Mouse (Mus musculus) macrophage (primary cell): ENCODE measurements around the gene Cyp2d9. TPM values are rescaled to one million over a fixed set of nuclear protein-coding genes. Genes with fewer than 3 reads are reported as not detected.
"Not testable (repeated sequence)": the region's sequence is repeated elsewhere in the genome, so short reads cannot be mapped to it uniquely, and the experiment has no call there.

Experiments
- H3K27ac ChIP-seq: fragments of 350-480 bp; formaldehyde crosslinking; 2 replicates; pipeline ENCODE4 v1.9.0; 2021
- H3K36me3 ChIP-seq: fragments of 350-480 bp; formaldehyde crosslinking; 2 replicates; pipeline ENCODE4 v1.9.0; 2021; ENCODE audit errors: inconsistent target
- H3K4me3 ChIP-seq: fragments of 350-480 bp; formaldehyde crosslinking; 2 replicates; pipeline ENCODE4 v1.9.0; 2021; ENCODE audit errors: inconsistent target
- H3K79me2 ChIP-seq: fragments of 350-480 bp; formaldehyde crosslinking; 2 replicates; pipeline ENCODE4 v1.9.0; 2021; ENCODE audit errors: inconsistent target
- WGBS: methylation state at CpG from one replicate; pipeline ENCODE4 v1.1.7; 2026; ENCODE audit warnings: inconsistent platforms; ENCODE audit not compliant: missing documents; 5-methylcytosine and 5-hydroxymethylcytosine counted together
- polyA plus RNA-seq: library from polyadenylated mRNA; stranded (reverse); fragments of 250-400 nt; gene quantifications from 3 replicates; pipeline ENCODE4 v1.2.4, GENCODE M21; 2018; ENCODE audit warnings: inconsistent platforms

The Cyp2d9 gene
- polyA plus RNA-seq, 1 experiment from 2014 or later, result not detected

- 62% methylated on average over 8 of the region's 13 CpGs for WGBS
- H3K4me3 ChIP-seq, H3K27ac ChIP-seq, H3K36me3 ChIP-seq, H3K79me2 ChIP-seq: not testable (repeated sequence)
Observed at GRCm38 (mm10) chr15:82494273-82494672, 61.0 kb downstream of the Cyp2d9 start.

Other genes with a start within 250 kb of the Cyp2d9 start
- not detected in 3 replicates for gene Shisa8, start 220.6 kb upstream of the Cyp2d9 start, polyA plus RNA-seq
- gene Tnfrsf13c, start 209.1 kb upstream of the Cyp2d9 start, polyA plus RNA-seq, result 0.09 TPM in 1 of 3 replicates, not detected in the others
- gene Cenpm, start 188.7 kb upstream of the Cyp2d9 start, polyA plus RNA-seq, result 0.32 to 3.8 TPM (median 0.76 TPM) in 3 replicates
- gene 1500009C09Rik, start 181.0 kb upstream of the Cyp2d9 start, polyA plus RNA-seq, result not detected in 3 replicates
- 0.17 TPM in 1 of 3 replicates, not detected in the others for gene Sept3, start 158.5 kb upstream of the Cyp2d9 start, polyA plus RNA-seq
- not detected in 3 replicates for gene Wbp2nl, start 134.5 kb upstream of the Cyp2d9 start, polyA plus RNA-seq
- 77.0 to 153 TPM (median 125 TPM) in 3 replicates for gene Naga, start 94.5 kb upstream of the Cyp2d9 start, polyA plus RNA-seq
- gene Pheta2, start 94.5 kb upstream of the Cyp2d9 start, polyA plus RNA-seq, result 0.70 to 1.6 TPM (median 1.00 TPM) in 3 replicates
- gene Smdt1, start 94.5 kb upstream of the Cyp2d9 start, polyA plus RNA-seq, result 151 to 223 TPM (median 166 TPM) in 3 replicates
- 111 to 200 TPM (median 159 TPM) in 3 replicates for gene Ndufa6, start 79.1 kb upstream of the Cyp2d9 start, polyA plus RNA-seq
- gene Cyp2d22, start 53.2 kb upstream of the Cyp2d9 start, polyA plus RNA-seq, result not detected in 3 replicates
- gene Cyp2d11, start 39.4 kb upstream of the Cyp2d9 start, polyA plus RNA-seq, result not detected in 3 replicates
- gene Cyp2d10, start 26.2 kb upstream of the Cyp2d9 start, polyA plus RNA-seq, result not detected in 3 replicates
- not detected in 3 replicates for gene Cyp2d12, start 121.6 kb downstream of the Cyp2d9 start, polyA plus RNA-seq
- gene Cyp2d34, start 187.5 kb downstream of the Cyp2d9 start, polyA plus RNA-seq, result not detected in 3 replicates